Mouse (Mus musculus): Measurements from ENCODE around the gene Pacsin3. TPM values are rescaled to one million over a fixed set of nuclear protein-coding genes. Genes with fewer than 3 reads are reported as not detected.

Gene Pacsin3
- total and polyA plus RNA-seq, 3 experiments = 69.2 to 101 (median 82.8) TPM

DNA sequence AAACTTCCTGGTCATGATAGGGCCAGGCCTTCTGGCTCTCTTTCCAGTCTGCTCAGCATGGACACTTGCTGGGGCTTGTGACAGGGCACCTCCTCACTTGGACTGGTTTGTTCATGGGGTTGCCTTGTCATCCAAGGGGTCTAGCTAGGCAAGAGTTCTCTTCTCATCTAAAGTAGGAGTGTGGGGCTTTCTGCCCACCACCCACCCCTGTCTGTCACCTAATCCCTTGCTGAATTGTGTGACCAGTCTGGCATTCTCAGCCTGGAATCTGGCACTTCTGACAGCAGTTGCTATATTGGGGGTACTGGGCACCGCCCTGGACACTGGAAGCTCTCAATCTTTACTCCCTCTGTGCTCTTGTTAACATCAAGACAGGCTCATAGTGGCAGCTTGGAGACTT is 3.7 kb downstream of the Pacsin3 start:
- DNase-seq = no peak

DNA sequence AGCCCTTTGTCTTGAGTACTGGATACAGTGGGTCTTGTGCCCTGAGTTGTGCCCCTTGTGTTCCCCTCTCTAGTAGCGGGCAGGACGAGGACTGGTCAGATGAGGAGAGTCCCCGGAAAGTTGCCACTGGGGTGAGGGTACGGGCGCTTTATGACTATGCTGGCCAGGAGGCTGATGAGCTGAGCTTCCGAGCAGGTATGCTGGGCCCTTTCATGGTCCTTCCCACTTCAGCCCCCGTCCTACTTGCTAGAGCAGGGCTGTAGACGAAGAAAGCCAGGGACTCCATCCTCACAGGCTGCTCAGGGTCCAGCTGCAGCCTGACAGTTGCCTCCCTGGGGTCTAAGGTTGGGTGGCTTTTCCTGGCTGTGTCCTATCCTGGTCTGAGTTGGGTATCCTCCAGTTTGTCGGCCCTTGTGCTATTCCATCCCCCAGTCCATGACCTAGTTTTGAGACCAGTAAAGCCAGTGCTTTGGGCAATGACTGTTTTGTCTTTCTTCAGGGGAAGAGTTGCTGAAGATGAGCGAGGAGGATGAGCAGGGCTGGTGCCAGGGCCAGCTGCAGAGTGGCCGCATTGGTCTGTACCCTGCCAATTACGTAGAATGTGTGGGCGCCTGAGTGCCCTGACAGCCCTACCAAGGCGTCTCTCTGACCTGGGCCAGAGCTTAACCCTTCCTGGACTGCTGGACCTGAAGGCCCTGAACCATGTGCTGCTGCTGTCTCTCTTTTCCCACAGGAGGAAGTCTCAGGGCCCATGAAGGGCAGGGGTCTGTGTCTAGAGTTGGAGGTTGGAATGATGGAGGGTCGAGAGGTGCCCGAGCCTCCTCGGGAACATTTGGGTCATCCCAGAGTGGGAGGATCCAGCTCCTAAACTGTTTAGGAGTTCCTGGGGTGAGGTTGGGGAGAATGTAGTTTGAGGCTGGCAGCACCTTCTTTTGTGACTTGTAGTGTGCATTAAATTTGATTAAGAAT is 8.2 kb downstream of the Pacsin3 start:
- DNase-seq = peak; percentile 56

DNA sequence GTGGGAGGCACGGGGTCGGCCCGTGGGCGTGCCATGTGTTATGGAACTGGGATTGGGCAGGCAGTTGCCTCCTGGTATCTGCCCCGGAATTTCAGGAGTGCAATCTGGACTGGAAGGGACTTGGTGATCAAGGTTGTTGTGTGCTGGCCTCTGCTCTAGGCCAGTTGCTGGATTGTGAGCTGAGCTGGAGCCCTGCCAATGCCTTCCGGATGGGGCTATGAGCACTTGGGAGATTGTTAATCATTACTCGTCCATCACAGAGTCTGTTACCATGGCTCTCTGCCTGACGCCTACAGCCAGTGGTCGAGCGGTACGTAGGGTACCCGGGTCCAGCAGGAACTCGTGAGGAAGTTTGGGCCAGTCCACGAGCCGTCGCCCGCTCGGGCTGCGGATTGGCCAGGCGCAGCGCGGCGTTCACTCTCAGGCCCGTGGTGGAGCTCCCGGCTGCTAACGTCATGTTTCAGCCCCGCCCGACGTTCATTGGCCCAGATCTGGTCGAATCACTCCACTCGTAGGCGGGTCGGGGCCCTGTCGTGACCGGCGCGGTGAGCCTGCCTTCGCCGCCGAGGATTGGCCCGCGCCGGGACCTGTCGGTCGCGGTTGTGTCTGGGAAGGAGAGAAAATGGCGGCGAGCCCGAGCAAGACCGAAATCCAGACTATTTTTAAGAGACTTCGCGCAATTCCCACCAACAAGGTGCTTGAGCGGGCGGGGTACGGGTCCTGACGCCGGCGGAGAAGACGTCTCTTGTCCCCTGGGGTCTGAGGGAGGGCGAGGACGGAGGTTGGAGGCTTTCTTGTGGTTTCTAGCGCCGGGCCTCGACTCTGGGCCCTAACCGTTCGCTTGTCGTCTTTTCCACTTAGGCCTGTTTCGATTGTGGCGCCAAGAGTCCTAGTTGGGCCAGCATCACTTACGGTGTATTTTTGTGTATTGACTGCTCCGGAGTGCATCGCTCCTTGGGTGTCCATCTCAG is 9.2 kb downstream of the Pacsin3 start, which contains the start of gene Arfgap2:
Arfgap2 (plus strand) TSS at position 264 of the 971 bp plus-strand sequence.
- DNase-seq = peak; percentile 100

DNA sequence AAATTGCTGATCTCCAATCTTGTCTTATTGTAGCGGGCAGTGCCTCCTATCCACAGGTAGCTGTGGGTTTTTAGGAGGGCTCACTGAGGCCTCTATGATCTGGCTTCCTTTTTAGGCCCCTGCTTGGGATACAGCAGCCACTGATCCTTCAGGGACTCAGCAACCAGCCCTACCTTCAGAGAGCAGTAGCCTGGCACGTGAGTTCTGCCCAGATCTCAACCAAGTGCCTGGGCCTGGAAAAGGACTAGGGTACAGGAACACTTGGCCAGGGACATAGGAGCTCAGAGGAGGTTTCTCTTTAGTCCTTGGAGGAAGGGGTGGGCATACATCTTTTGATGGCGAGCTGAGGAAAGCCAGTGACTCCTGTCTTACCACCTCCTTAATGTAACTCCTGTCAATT is 12.3 kb downstream of the Pacsin3 start:
- no peak for DNase-seq

DNA sequence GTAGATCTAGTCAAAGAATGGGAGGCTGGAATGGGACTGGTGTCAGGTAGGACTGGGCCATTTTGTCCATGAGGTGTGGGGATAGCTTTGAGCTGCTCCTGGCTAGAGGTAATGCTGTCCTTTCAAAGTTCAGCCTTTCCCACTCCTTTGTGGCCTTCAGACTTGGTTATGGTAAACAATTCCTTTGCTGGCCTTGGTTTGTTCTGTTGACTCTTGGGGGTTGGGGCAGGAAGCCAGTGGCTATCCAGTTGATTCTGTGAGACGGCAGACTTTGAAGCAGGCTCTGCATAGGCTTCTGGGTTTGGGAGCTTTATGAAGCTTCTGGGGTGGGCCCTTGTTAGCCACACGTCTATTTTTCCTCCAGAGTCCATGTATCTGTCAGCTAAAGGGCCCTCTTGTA is 13.0 kb downstream of the Pacsin3 start:
- DNase-seq = no peak

DNA sequence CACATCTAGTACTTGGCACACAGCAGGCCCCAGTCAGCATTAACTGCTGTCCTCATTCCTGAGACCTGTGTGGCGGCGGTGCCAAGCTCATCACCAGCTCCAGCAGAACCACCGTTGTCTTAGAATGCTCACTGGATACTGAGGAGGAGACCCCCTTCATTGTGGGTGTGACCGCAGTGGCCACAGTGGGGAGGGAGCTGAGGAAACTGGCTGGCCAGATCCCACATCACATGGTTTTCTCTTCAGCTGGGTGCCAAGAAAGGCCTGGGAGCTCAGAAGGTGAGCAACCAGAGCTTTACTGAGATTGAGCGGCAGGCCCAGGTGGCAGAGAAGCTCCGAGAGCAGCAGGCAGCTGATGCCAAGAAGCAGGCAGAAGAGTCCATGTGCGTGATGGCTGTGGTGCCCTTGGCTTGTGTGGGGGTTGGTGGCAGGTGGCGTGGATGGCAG is 14.0 kb downstream of the Pacsin3 start:
- no peak for DNase-seq

DNA sequence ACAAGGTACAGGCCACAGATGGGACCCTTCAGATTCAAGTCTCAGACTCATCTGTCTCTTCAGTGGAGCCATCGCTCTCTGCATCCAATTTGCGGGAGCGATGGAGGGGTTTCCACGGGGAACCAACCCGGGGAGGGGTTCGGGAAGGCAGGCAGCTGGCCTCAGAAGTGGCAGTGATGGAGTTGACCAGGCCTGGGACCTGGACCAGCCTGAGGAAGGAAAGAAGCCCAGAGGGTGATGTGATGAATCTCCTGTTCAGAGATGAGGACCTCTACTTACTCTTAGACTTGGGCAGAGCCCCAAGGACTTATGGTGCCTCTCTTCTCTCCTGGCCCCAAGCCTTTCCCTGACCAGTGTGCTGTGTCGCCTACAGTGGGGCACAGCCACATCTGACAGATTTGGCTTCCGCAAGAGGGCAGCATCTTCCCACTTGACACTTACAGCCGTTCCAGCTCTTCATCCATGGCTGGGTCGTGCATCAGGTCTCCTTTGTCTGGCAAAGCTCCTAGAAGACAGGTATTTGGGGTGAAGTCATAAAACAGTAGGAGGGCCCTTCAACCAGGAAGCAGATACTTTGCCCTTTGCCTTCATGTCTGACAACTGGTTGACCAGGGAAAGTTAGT is 23.1 kb downstream of the Pacsin3 start:
- DNase-seq = peak; percentile 66

DNA sequence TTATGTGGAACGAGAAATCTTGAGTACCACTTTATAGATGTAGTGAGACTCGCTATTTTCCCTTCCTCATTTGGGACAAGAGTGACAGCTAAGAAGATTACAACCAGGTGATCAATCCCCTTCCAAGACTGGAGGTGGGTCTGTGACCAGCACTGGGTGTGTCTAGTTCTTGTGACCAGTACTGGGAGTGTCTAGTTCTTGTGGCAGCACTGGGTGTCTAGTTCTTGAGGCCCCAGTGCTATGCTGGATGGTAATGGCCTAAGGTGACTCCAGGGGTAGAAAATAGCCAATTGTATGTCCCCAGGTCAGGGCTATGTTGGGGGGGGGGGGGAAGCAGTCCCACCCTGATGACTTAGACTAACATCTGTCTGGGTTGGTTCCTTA is 23.6 kb downstream of the Pacsin3 start:
- no peak for DNase-seq

DNA sequence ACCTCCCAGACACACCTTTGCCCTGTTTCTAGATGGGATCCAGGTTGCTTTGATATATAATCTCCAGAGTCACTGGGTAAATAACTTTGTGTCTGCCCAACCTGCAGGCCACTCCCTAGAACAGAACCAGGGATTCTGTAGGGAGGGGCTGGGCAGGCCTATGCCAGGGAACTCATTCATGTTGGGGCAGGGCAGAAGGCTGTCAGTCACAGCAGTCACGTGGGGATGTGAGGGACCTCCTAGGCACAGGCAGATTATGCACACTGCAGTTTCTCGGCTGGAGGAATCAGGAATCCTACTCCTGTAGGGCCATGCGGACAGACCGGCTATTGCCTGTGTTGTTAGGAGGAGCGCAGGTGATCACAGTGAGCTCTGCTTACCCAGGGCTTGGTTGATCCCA is 25.6 kb downstream of the Pacsin3 start:
- DNase-seq = no peak

DNA sequence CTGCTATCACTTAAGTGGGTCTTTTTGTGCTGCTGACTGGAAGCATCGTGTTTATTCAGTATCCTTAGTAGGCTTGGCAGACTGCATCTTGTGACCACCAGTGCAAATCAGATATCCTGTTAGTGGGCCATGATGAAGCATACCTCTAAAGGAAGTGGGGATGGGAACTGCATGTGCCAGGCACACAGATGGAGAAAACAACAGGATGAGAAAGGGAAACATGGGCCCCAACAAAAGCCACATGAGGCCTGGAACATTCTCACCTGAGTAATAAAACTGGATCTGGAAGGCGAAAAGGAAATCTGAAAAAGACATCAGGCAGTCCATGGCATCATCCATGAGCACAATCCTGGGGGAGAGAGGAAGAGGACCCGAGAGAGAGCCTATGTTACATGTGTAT is 28.2 kb downstream of the Pacsin3 start:
- DNase-seq = no peak

DNA sequence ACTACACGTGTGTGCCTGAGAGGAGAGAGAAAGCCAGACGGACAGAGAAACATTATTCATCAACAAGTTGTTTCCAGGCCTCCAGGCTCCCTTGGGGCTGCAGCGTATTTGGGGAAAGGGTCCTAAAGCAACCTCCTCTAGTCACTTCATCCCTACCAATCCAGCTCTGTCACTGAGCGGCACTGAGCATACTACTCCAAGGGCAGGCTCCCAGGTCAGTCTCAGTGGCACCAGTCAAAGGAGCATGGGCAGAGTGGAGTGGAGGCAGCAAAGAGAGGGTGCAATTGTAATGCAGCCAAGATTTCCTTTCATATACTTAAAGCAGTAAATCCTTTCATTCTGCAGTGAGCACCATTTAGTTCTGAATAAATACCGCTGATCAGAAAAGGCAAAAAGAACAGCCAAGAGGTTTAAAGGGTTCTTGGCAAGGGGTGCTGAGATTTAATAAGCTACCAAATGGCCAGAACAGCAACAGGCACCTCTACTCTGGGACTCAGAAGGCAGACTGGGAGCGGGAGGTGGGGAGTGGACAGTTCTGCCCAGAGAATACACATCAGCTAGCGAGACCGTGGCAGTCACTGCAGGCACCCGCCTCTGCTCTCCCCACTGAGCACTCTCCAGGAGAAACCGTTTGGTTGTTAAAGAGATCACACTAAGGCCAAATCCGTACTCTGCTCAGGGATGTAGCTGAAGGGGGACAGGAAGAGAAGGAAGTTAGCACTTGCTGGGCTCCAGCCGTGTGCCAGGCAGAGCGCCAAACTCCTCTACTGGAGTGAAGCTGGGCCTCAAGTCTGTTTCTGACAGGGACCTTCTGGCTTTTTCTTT is 28.8 kb downstream of the Pacsin3 start:
- DNase-seq = no peak

DNA sequence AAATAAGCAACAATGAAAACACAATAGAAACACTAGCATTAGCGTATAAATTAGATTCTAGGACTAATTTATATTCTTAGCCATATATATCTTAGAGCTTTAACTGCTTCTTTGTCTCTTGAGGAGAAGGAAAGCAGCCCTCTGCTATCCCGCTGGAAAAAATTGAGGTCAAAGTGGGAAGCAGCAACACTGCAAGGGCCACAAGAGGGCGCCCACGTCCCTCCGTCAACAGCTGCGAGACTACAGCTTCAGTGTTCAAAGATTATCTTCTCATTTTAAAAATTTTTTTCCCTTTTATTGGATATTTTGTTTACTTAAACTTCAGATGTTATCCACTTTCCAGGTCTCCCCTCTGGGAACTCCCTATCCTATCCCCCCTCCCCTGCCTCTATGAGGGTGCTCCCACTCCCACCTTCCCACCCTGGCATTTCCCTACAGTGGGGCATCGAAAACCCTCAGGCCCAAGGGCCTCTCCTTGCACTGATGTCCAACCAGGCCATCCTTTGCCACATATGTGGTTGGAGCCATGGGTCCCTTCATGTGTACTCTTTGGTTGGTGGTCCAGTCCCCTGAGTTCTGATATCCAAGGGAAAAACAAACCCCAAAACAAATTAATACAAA is 30.2 kb downstream of the Pacsin3 start:
- peak; percentile 77 for DNase-seq

DNA sequence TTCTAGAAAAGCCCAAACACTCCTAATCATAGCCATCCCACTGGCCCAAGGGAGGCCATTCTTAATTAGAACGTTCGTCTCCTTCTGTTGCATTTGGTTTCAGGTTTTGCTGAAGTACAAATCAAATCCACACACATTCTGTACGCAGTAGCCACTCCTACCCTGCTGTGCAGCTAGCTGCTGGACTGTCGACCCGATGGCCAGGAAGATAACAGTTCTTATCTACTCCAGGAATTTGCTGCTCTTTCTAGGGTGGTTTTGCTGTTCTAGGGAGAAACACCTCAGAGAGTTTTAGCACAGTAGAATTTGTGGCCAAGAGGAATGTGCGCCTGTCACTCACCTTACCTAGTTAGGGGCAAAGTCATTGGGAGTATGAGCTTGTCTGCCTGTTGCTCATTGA is 31.8 kb downstream of the Pacsin3 start:
- no peak for DNase-seq

DNA sequence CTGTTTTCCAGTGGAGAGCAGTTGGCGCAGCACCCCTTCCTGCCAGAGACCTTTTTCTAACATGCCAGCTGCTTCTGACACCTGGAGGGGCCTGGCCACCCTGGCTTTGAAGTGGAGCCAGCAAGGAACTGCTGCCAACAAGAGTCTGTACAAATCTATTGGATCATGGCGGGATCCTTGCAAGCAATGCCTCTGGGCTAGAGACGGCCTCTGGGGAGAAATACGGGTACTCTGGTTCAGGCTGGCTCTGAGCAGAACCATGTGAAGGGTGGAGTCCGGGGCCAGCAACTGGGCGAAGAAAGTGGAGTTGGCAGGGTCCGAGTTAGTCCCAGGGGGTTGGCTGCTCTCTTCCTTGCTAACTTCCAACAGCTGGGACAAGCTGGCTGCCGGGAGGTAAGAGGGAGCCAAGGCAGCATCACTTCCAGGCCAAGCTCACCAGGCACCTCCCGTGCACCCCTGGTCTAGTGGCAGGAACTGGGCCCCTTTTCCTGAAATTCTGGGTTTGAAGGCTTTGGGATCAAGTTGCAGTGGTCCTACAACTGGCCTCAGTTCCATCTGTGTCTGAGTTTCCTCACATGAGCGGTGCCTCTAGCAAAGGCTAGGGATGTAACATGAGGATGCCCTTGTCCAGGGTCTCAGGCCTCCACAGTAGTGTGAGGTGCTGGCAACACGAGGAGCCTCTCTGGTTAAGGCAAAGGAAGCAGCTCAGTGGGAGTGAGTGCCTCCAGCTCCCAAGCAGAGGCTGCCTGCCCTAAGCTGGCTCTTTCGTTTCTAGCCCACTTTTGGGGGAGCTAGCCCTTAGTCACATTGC is 35.6 kb downstream of the Pacsin3 start:
- peak; percentile 74 for DNase-seq

DNA sequence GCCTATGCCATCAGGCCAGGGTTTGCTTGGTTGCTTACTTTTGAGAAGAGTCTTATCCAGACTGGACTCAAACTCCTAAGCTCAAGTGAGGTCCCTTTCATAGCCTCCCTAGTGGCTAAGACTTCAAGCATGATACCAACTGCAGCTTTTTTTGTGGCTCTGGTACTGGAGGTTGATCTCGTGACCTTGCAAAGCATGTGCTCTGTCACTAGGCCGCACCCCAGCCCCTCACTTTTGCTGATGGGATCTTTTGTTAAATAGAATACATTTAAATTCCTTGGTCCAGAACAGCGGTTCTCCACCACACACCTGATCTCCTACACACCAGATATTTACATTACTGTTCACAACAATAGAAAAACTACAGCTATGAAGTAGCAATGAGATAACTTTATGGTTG is 38.5 kb downstream of the Pacsin3 start:
- no peak for DNase-seq

DNA sequence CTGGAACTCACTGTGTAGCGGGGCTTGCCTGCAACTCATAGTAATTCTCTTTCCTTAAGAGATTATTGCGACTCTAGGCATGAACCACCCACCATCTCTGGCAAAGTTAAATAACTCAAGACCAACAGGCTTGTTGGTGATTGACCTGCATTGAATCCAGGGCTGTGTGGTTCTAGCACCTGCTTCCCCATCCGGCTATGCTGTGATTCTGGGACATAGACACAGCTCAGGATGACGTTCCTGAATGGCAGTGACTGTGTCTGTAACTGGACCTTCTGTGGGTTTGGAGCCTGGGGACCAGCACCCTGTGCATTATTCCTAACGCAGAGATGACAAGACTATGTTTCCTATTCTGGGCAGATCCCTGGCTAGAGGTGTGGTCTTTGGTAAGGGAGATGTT is 40.1 kb downstream of the Pacsin3 start:
- DNase-seq = no peak

DNA sequence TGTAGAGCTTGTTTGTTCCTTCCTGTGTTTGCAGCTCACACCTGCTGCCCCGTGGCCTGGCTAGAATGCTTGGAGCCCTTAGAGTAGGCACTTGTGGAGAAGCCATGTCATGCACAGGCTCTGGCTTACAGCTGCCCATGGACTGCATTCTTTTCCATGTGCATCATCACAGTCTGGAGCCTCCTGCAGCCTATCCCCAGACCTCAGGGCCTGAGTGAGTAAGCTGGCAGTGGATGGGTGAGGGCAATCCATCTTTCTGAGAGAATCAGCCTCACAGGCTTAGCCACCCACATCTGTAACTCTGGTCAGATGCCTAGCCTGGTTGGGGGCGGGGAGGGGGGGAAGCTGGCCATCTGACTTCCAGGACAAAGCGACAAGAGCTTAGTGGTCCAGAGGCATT is 43.4 kb downstream of the Pacsin3 start:
- DNase-seq = peak; percentile 78

DNA sequence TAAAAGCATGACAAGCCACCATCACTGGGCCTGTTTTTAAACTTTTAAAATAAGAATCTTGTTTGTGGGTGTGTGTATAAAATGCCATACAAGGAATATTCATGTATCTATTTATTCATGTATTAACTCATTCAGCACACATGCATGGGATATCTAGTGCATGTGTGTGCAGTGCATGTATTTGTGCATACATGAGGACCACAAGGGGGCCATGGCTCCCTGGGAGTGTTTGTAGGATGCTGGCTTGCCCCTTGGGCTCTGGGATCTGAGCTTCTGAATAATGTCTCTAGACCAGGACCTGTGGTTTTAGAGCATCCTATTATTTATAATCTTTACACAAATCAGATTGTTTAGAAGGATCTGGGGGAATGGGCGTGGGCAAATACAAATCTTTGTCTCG is 45.0 kb downstream of the Pacsin3 start:
- DNase-seq = no peak

DNA sequence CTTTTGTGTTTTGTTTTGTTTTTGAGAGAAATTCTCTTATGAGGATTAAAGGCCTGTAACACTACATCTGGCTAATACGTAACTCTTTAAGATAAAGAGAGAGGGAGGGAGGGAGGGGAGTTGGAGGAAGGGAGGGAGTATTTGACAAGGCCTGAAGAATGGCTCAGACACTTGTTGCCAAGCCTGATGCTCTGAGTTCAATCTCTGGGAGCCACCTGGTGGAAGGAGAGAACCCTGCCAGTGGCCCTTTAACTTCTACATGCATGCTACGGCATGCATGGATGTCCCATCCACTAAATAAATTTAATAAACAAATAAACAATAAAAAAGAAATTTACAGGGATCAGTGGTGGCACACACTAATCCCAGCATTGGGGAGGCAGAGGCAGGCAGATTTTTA is 46.1 kb downstream of the Pacsin3 start:
- no peak for DNase-seq

DNA sequence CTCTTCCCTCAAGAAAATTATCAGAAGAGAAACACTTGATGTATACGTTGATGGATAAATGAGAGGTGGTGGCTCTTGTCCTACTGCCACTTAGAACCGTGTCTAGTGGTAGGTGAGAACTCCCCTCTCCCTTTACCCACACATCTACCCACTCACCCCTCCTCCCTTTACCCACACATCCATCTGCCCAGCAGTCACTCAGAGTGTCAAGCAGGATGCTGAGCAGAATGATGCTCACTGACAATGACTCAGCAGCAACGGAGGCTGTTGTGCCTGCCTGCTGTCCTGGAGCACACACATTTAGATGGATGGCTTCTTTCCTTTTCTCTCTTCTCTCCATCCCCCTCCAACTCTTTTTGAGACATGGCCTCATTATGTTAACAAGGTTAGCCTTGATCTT is 47.1 kb downstream of the Pacsin3 start:
- DNase-seq = peak; percentile 30

All from adrenal gland, adult 2 months (tissue).